Mouse (Mus musculus): ENCODE results near the gene Vmo1. TPM values are rescaled to one million over a fixed set of nuclear protein-coding genes. Genes with fewer than 3 reads are reported as not detected.
A peak's percentile ranks its signal among the peaks of the same experiment; 100 is the strongest.

The Vmo1 gene
- polyA plus RNA-seq (2016; fragmentation: Nextera tagmentation; extraction: Ambion mirVana): 0.34 TPM in 1 of 2 replicates, not detected in the other

DNA sequence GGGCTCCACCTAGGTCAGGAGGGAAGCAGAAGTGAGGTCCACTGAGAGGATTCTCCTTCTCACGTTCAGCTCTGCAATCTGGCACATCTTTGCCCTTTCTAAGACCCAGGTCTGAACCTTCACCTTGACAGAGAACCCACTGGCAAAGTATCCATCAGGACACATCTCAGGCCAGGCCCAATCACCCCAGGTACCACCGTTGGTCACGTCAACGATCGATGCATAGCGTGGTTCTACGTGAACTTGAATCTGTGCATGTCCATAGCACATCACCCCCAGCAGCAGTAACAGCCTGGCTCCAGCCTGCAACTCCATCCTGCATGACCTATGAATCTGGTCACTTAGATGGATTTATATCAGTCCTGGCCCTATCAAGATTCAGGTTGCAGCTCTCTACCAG, at the start of gene Vmo1:
Gene Vmo1 (minus strand): TSS at position 329 of the 400 bp plus-strand sequence.
- no peak for ATAC-seq (ENCODE audit: low FRiP score)
- Histone ChIP-seq H3K4me2 (replicated peaks) (no peak within 1 kb of the TSS), H3K4me1 (peaks cover 8% of the 10 kb centered on the region), H3K27me3 (0 out of 2 replicates have a peak, but pooled peaks cover 11% of the 10 kb centered on the region), H3K9me3 (replicated peaks) (no peaks in the 10 kb centered on the region), H3K4me3 (no peak within 1 kb of the TSS), H3K27ac (no peak within 1 kb of the TSS), H3K36me3 (no peaks in the 10 kb centered on the region), H3K9ac (no peak within 1 kb of the TSS)
- 88% methylated on average over 7 of the region's 7 CpGs for WGBS

DNA sequence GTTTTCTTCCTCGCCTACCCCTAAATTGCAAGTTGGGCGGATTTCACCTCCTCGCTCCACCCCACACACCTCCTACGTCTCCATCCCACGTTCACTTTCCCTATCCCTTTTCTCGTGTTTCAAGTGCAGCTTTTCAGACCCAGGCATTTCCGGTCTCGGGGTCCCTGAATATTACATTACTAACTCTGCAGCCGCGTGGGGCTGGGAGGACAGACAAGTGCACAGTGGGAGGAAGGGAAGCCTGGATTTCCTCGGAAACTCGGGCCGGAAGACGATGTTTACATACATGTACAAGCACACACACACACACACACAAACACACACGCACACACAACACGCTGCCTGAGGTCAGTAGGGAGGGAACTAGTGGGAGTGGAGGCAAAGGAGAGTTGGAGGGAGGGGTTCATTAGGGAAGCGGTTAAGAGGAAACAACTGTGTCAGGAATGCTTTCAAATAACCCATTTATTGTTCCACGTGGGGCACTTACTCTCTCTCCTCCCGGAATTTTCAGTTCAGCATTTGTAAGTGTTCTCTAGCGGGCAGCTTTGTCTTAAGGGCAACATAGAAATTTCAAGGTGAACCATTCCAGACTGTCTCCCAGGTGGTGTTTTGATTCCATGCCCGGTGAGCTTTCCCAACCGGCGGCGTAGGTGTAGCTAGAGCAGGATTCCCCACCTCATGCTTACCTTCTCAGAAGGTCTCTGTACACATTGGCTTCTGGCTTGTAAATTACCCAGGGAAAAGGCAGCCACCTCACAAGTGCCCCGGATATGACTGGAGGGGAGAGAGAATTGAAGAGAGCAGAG, 49.3 kb upstream of the Vmo1 start:
- H3K36me3 ChIP-seq: no peaks in the 10 kb centered on the region
- peak overlapping the region; percentile 84 for H3K4me3 ChIP-seq
- WGBS: 3% methylated on average over 25 of the region's 25 CpGs
- H3K27me3 ChIP-seq: no peaks in the 10 kb centered on the region
- peak overlapping the region; percentile 87 for H3K27ac ChIP-seq
- peaks cover 39% of the 10 kb centered on the region for H3K4me1 ChIP-seq
- H3K9me3 ChIP-seq (replicated peaks): no peaks in the 10 kb centered on the region
- ATAC-seq (ENCODE audit: low FRiP score): no peak
- H3K4me2 ChIP-seq (replicated peaks): peak overlapping the region; percentile 95
- peak overlapping the region; percentile 91 for H3K9ac ChIP-seq

GRCm38 (mm10) chr11:70562995-70563469, 48.6 kb upstream of the Vmo1 start:
- Histone ChIP-seq H3K27me3 (no peaks in the 10 kb centered on the region), H3K4me3 (peak overlapping the region; percentile 84), H3K4me1 (peaks cover 39% of the 10 kb centered on the region), H3K36me3 (no peaks in the 10 kb centered on the region), H3K27ac (peak overlapping the region; percentile 87), H3K9ac (peak overlapping the region; percentile 91), H3K4me2 (replicated peaks) (peak overlapping the region; percentile 95), H3K9me3 (replicated peaks) (no peaks in the 10 kb centered on the region)
- ATAC-seq (ENCODE audit: low FRiP score): no peak; the same call in 1 of the 2 replicates
- WGBS: 0% methylated on average over 15 of the region's 31 CpGs

GRCm38 (mm10) chr11:70562287-70562994, 48.0 kb upstream of the Vmo1 start, which contains the start of gene Mink1:
Mink1 (plus strand) TSS chr11:70562881.
- H3K27ac ChIP-seq: peak within 1 kb of the TSS; percentile 87
- under 1% methylated on average over 55 of the region's 57 CpGs for WGBS
- peak; percentile 95 for ATAC-seq (ENCODE audit: low FRiP score)
- H3K9me3 ChIP-seq (replicated peaks): no peaks in the 10 kb centered on the region
- peak within 1 kb of the TSS; percentile 95 for H3K4me2 ChIP-seq (replicated peaks)
- peaks cover 39% of the 10 kb centered on the region for H3K4me1 ChIP-seq
- H3K4me3 ChIP-seq: peak within 1 kb of the TSS; percentile 84
- no peaks in the 10 kb centered on the region for H3K36me3 ChIP-seq
- H3K27me3 ChIP-seq: no peaks in the 10 kb centered on the region
- H3K9ac ChIP-seq: peak within 1 kb of the TSS; percentile 91

- H3K9ac ChIP-seq: peak overlapping the region; percentile 91
- ATAC-seq (ENCODE audit: low FRiP score): no peak
- no peaks in the 10 kb centered on the region for H3K27me3 ChIP-seq
- WGBS: 2% methylated on average over 2 of the region's 2 CpGs
- peak overlapping the region; percentile 95 for H3K4me2 ChIP-seq (replicated peaks)
- peak overlapping the region; percentile 84 for H3K4me3 ChIP-seq
- H3K36me3 ChIP-seq: no peaks in the 10 kb centered on the region
- peak overlapping the region; percentile 87 for H3K27ac ChIP-seq
- no peaks in the 10 kb centered on the region for H3K9me3 ChIP-seq (replicated peaks)
- H3K4me1 ChIP-seq: peaks cover 37% of the 10 kb centered on the region
Observed at GRCm38 (mm10) chr11:70561937-70562286, 47.5 kb upstream of the Vmo1 start.

GRCm38 (mm10) chr11:70557545-70557944, 43.1 kb upstream of the Vmo1 start:
- Histone ChIP-seq H3K27me3 (peaks cover 11% of the 10 kb centered on the region), H3K4me2 (replicated peaks) (no peak overlapping the region), H3K4me1 (peaks cover 14% of the 10 kb centered on the region), H3K27ac (no peak overlapping the region), H3K9ac (no peak overlapping the region), H3K9me3 (replicated peaks) (no peaks in the 10 kb centered on the region), H3K36me3 (no peaks in the 10 kb centered on the region), H3K4me3 (no peak overlapping the region)
- ATAC-seq (ENCODE audit: low FRiP score): no peak
- 90% methylated on average over 9 of the region's 9 CpGs for WGBS

GRCm38 (mm10) chr11:70553940-70554339, 39.5 kb upstream of the Vmo1 start:
- no peak overlapping the region for H3K27ac ChIP-seq
- peaks cover 7% of the 10 kb centered on the region for H3K4me1 ChIP-seq
- H3K27me3 ChIP-seq: peaks cover 12% of the 10 kb centered on the region
- no peak overlapping the region for H3K4me3 ChIP-seq
- H3K36me3 ChIP-seq: no peaks in the 10 kb centered on the region
- H3K9me3 ChIP-seq (replicated peaks): no peaks in the 10 kb centered on the region
- no peak overlapping the region for H3K4me2 ChIP-seq (replicated peaks)
- no peak overlapping the region for H3K9ac ChIP-seq
- 20% methylated on average over 7 of the region's 7 CpGs for WGBS
- ATAC-seq (ENCODE audit: low FRiP score): no peak

DNA sequence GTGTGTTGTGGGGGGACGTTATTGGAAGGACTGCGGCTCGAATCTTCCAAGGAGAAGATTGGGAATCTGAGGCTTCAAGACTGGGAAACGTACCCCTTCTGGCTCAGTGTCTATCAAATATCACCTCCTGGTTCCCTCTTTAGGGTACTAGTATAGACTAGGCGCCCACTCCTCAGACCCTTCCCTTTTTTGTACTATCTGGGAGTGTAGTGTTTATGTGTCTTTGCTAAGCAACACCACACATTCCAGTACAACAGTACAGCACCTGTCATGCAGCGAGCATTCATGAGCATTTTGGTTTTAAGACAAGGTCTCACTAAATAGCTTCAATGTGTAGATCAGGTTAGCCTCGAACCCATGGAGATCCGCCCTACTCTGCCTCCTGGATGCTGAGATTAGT, 37.1 kb upstream of the Vmo1 start:
- 90% methylated on average over 8 of the region's 8 CpGs for WGBS

GRCm38 (mm10) chr11:70544496-70544895, 30.1 kb upstream of the Vmo1 start:
- peaks cover 9% of the 10 kb centered on the region for H3K4me1 ChIP-seq
- H3K9ac ChIP-seq: no peak overlapping the region
- no peak for ATAC-seq (ENCODE audit: low FRiP score)
- WGBS: 71% methylated on average over 7 of the region's 7 CpGs
- H3K4me3 ChIP-seq: no peak overlapping the region
- H3K27ac ChIP-seq: no peak overlapping the region
- no peaks in the 10 kb centered on the region for H3K9me3 ChIP-seq (replicated peaks)
- peaks cover 31% of the 10 kb centered on the region for H3K27me3 ChIP-seq
- no peaks in the 10 kb centered on the region for H3K36me3 ChIP-seq
- no peak overlapping the region for H3K4me2 ChIP-seq (replicated peaks)

More for the DNA sequence above, 37.1 kb upstream of the Vmo1 start:
- no peak for ATAC-seq (ENCODE audit: low FRiP score)
- H3K36me3 ChIP-seq: no peaks in the 10 kb centered on the region
- H3K4me3 ChIP-seq: no peak overlapping the region
- peaks cover 12% of the 10 kb centered on the region for H3K27me3 ChIP-seq
- no peaks in the 10 kb centered on the region for H3K9me3 ChIP-seq (replicated peaks)
- H3K4me2 ChIP-seq (replicated peaks): no peak overlapping the region
- H3K9ac ChIP-seq: no peak overlapping the region
- H3K27ac ChIP-seq: no peak overlapping the region
- H3K4me1 ChIP-seq: peaks cover 7% of the 10 kb centered on the region

DNA sequence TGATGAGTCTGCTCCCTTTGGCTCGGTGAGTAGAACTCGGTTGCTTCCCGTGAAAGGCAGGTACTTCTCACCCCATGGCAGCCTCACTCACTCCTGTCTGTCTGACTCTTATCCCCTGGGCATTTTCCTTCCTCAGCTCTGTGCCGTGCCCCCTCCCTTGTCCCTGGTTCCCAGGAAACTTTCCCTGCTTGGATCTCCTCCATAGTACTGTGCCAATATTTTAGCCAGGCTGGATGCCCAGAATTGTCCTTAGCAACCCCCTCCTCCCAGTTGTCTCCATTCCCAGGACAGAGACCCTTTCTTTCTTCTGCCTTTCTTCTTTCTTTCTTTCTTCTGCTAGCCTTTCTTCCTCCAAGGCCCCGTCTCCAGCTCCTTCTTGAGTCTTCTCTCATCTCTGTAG, 27.0 kb upstream of the Vmo1 start:
- 74% methylated on average over 5 of the region's 5 CpGs for WGBS
- no peaks in the 10 kb centered on the region for H3K36me3 ChIP-seq
- H3K4me3 ChIP-seq: no peak overlapping the region
- H3K27me3 ChIP-seq: peaks cover 39% of the 10 kb centered on the region
- no peak overlapping the region for H3K9ac ChIP-seq
- no peak for ATAC-seq (ENCODE audit: low FRiP score)
- H3K4me1 ChIP-seq: peaks cover 9% of the 10 kb centered on the region
- no peak overlapping the region for H3K27ac ChIP-seq
- no peaks in the 10 kb centered on the region for H3K9me3 ChIP-seq (replicated peaks)
- H3K4me2 ChIP-seq (replicated peaks): no peak overlapping the region

GRCm38 (mm10) chr11:70540928-70541327, 26.5 kb upstream of the Vmo1 start:
- ATAC-seq (ENCODE audit: low FRiP score): no peak
- H3K36me3 ChIP-seq: no peaks in the 10 kb centered on the region
- peaks cover 39% of the 10 kb centered on the region for H3K27me3 ChIP-seq
- 0 out of 2 replicates have a peak overlapping the region, but pooled peaks have one; percentile 56 for H3K4me3 ChIP-seq
- H3K9me3 ChIP-seq (replicated peaks): no peaks in the 10 kb centered on the region
- H3K27ac ChIP-seq: no peak overlapping the region
- peaks cover 9% of the 10 kb centered on the region for H3K4me1 ChIP-seq
- H3K4me2 ChIP-seq (replicated peaks): peak overlapping the region; percentile 86; the same call in 1 of the 2 replicates
- no peak overlapping the region for H3K9ac ChIP-seq
- 90% methylated on average over 7 of the region's 7 CpGs for WGBS

- H3K9ac ChIP-seq: peak within 1 kb of the TSS; percentile 73
- H3K4me2 ChIP-seq (replicated peaks): peak within 1 kb of the TSS; percentile 86
- H3K36me3 ChIP-seq: no peaks in the 10 kb centered on the region
- ATAC-seq (ENCODE audit: low FRiP score): peak; percentile 76
- H3K4me3 ChIP-seq: peak within 1 kb of the TSS; percentile 56
- no peak within 1 kb of the TSS for H3K27ac ChIP-seq
- under 1% methylated on average over 50 of the region's 65 CpGs for WGBS
- H3K4me1 ChIP-seq: peaks cover 9% of the 10 kb centered on the region
- H3K9me3 ChIP-seq (replicated peaks): no peaks in the 10 kb centered on the region
- peaks cover 39% of the 10 kb centered on the region for H3K27me3 ChIP-seq
Observed at GRCm38 (mm10) chr11:70539877-70540587, 25.6 kb upstream of the Vmo1 start, which contains the start of gene Pld2. Pld2 (plus strand) TSS chr11:70540064.

Data from hindbrain, embryonic 12.5 days (tissue).